Mouse (Mus musculus): Measurements from ENCODE around the gene Cemip.

Gene Cemip

DNA sequence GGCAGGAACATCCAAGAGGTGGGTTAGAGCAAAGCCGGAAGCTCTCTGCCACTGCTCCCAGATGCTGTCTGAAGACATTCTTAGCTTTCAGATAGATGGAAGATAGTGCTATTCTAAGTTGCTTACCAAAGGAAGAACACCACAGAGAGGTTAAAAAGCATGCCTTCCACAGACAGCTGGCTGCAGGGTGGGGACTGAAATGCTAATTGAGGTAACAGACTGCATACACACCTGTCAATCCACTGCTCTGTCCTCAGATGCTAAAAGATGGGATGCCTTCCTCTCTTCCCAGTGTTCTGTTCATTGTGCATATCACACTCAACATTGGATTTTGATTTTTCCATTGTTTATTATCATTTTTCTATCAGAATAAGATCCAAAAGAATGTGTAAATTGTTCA, 11.8 kb upstream of the Cemip start:
- in situ Hi-C loops (cut with MboI; ENCODE audit: low sequenced_read_pairs) = no loop called here

DNA sequence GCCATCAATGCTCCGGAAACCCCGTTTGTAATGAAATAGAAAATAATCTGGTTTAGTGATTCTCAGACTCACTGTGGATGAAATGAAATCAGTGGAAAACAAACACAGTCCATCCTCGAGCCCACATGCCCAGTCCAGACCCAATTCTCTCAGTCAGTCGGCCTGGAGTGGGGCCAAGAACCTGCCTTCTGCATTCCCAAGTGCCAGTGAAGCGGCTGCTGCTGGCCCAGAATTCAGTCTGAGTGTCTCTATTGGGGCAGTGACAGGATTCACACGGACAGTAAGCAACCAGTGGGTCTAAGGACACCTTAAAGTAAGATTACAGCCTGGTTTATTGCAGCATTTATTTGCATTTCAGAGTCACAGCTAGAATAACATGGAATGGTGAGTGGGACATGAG, 10.2 kb upstream of the Cemip start:
- in situ Hi-C loops (cut with MboI; ENCODE audit: low sequenced_read_pairs) = no loop called here

DNA sequence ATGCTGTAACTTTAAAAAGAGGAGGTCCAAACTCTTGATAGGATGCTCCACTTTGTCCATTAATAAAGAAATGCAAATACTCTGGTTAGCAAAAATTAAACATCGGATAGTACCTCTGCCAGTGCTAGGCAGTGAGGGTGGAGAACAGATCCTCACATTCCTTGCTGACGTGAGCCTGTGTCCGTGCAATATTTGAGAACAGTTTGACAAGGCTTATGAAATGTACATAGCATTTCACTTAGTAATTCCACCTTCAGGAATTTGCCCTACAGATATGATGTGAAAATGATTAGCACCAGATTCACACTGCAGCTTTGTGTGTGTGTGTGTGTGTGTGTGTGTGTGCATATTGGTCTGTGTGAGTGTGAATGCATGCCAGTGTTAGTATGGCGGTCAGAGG, 4.5 kb upstream of the Cemip start:
- in situ Hi-C loops (cut with MboI; ENCODE audit: low sequenced_read_pairs) = no loop called here

DNA sequence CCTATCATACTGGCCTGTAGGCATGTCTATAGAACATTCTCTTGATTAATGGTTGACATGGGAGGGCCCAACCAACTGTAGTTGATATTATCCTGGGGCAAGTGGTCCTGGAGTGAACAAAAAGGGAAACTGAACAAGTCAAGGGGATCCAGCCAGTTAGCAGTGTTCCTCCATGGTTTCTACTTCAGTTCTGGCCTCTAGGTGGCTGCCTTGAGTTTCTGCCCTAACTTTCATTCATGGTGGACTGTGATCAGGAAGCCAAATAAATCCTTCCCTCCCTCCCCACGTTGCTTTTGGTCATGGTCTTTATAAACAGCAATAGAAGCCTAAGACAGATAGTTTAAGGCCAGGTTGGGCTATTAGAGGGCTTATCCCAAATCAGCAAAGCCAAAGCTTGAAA, 3.5 kb upstream of the Cemip start:
- in situ Hi-C loops (cut with MboI; ENCODE audit: low sequenced_read_pairs) = loop anchor here (5.0 kb wide), 1 partner anchor 188 kb away; no protein-coding TSS in a partner anchor

DNA sequence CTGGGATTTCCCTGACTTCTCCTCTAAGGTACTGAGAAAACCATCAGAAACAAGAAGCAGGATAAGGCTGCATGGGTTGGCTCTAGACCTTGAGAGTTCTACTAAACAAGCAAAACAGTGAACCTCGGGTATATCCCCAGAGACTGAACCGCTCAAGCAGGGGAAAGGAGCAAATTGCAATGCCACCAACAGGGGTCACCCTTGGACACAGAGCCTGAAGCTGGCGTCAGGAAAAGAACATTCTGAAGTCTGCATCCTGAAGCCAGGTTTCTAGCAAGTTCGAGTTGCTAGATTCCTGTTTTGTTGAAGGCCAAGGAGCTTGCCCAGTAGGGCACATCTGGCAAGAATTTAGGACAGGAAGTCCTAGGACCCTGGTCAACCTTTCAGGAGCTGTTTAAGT, 2.7 kb upstream of the Cemip start:
- in situ Hi-C loops (cut with MboI; ENCODE audit: low sequenced_read_pairs) = loop anchor here (5.0 kb wide), 1 partner anchor 188 kb away; no protein-coding TSS in a partner anchor

DNA sequence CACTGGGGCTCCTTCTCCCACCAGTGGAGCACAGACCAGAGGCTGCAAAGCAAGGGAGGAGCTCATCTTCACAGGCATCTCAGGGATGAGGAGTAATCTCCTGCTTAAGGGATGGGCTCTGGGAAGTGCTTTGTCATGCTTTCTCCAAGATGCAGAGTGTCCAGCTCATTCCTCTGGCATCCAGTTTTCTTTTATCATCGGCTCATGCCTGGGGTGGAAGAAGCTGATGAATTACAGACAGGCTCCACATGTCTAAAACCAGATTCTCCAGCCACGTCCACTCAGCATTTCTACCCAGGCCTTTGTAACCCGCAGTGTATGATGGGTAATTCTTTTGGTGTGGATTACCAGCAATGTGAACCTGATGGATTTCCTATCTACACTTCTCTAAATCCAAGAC, 1.9 kb upstream of the Cemip start:
- in situ Hi-C loops (cut with MboI; ENCODE audit: low sequenced_read_pairs) = loop anchor here (5.0 kb wide), 1 partner anchor 189 kb away; no protein-coding TSS in a partner anchor

DNA sequence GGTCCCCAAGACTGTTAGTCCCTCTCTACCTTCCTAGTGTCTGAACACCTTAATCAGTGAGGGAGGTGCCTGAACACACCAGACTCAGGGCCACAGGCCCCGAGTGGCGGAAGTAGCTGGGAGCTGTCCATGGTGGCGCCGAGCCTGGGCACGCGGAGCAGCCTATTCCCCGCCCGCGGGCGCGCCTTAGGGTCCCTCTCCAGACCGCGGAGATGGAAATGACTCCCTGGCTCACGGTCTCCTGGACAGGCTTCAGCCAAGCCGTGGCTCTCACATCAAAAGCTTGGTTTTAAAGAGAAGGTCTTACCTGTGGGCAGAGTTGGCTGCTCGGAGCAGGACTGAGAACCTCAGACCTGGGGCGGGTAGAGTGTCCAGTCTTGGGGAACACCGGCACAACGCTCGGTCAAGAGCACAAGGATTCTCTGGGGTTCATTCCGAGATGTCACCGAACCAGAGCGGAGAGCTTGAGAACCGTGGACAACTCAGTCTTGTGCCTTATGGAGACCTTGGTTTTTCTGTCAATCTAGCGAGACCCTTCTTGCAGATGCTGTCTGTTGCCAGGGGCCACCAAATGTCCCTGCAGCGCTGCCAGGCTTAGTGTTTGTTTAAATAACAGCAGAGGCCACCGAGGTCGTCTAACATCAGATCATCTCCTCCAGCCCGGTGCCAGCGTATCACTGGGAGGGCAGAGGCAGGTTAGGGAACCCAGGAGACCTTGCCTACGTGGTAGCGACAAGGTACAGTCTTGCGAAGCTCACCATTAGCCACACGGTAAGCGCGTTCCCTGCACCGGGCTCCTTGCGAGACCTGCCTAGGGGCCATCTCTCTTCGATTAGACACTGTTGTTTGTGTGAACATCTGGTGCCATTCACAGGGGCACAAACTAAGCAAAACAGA, 1.0 kb downstream of the Cemip start:
- in situ Hi-C loops (cut with MboI; ENCODE audit: low sequenced_read_pairs) = loop anchor here (5.0 kb wide), 1 partner anchor 192 kb away; no protein-coding TSS in a partner anchor

DNA sequence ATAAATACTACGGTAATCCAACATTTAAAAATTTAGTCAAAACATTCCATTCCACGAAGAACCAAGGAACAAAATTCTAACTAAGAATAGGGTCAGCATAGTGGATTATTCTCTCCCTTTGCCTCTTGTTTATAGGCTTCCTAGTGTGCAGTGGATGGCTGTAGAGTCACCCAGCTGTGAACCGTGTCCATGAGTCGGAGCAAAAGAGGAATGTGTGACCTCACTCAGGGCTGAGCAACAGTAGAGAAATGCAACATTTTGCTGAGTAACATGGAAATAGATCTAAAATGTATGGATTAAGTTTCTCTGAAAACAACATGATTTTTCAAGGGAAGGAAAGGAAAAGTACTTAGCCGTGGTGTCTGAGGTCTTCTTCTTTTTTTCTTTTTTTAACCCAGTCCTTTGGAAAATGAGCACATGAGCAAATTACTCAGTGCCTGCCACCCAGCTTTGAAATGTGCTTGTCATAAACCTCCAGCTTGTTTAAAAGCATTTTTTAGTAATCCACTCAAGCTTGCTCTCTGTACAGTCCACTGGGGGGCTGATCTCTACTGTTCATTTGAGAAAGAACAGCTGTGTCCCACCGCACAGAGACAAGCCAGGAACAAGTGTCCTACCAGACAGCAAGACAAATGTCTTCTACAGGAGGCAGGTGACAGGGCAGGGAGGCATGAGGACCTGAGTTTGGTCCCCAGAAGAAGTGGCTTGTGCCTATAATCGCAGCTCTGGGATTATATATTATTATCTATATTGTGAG, 8.9 kb downstream of the Cemip start:
- in situ Hi-C loops (cut with MboI; ENCODE audit: low sequenced_read_pairs) = no loop called here

DNA sequence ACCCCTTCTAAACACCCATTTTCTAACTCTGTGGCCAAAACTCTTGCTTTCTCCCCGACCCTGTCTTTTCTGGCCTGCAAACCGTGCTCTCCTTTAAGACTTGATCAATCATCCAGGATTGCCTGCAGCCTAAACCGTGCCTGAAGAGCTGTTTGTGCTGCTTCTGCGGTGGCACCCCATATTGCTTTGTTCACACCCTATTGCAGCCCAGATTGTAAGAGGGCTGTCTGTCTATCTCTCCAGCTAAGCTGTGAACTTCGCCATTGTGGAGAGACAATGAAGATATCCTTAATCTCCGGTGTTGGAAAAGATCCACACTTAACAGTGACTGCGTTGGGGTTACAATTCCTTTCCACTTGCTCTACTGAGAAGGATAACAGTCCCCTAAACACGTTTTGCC, 12.0 kb downstream of the Cemip start:
- in situ Hi-C loops (cut with MboI; ENCODE audit: low sequenced_read_pairs) = no loop called here

DNA sequence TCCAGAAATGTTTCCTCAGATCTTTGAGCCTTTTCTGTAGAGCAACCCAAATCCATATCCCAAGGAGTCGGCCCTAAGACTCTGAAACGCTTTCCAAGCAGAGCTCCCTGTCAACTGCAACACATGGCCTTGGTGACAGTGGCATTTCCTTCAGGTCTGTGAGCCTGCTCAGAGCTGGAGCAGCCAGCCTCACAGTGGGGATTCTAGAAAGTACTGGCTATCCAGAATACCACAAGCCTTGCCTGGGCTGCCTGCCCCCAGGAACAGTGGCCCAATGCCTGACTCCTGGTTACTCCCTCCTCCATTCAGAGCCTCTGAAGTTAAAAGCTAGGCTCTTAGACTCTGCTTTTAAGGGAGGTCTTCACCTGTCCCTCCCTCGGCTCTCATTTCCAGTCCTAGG, 12.4 kb downstream of the Cemip start:
- in situ Hi-C loops (cut with MboI; ENCODE audit: low sequenced_read_pairs) = no loop called here

DNA sequence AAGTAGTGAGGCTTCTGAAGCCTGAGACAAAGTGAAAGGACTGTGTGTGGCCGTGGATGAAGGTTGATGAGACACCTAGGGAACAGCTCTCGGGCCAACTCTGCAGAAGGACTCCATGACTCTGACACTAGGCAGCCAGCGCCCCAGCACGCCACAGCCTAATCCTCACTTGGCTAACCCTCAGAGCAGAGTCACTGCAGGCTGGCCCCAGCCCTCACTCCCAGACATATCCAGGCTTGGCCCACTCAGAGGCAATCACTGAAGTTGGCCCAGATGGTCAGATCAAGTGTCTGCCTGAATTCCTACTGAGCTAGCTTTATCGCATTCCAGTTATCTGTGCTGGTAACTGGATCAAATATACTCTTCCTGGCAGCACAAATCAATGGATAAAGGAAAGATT, 17.4 kb downstream of the Cemip start:
- in situ Hi-C loops (cut with MboI; ENCODE audit: low sequenced_read_pairs) = no loop called here

DNA sequence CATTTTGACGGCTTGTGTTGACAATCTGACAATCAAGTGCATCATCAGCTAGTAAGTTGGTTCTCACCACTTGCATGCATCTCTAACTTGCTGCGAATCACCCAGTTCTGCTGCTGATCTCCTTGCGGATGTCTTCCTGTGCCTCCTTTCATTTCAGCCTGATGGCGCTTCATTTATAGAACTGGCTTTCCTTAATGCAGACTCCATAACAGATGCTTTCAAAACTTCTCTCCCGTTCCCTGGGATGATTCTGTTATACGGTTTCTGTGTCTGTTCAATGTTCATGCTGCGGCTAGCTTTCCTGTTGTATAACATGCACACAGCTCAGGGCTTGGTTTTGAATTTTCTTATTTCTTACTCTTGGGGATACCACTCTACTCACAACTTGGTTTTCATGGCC, 26.5 kb downstream of the Cemip start:
- in situ Hi-C loops (cut with MboI; ENCODE audit: low sequenced_read_pairs) = no loop called here

DNA sequence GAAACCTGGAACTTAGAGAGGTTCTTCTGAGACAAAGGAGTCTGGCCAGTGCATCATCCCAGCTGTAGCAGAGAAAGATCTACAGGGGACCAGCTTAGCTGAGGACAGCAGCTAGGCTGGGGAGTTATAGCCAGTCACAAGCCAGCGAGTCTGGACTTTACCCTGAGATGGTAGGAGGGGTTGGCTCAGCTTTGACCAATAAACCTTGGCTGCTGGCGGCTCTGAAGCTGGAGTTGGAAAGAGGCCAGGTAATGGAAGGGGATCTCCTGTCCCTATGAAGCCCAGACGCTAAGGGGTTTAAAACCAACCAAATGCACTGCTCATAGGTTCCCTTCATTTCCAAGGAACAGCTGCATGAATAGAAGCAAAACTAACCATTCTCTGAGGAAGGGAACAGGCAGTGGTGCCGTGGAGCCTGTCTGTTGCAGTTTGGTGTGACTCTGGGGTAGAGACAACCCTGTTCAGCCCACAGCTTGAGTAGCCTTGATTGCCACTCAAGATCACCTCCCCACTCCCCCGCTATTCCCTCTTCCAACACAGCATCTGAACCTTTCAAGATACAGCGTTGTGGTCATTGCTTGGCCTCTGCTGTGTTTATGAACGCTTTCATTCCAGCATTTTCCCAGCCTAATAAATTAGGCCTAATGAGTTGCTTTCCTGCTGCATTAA, 30.2 kb downstream of the Cemip start:
- in situ Hi-C loops (cut with MboI; ENCODE audit: low sequenced_read_pairs) = no loop called here

DNA sequence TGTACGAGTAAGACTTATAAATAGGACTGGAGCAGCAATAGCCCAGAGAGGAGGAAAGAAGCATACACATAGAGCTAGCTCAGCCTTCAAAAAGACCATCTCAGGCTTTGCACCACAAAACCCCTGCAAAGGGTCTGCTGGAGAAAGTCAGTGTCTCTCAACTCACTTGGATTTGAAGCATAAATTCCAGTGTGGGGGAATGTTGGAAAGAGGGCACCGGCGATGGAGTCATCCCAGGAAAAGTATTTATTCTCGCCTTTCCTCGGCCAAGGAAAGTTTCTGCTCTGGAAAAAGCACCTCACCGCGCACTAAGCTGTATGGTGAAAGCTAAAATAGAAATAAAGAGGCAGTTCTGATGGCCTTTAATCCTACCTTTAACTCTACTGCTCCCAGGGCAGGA, 32.4 kb downstream of the Cemip start:
- in situ Hi-C loops (cut with MboI; ENCODE audit: low sequenced_read_pairs) = no loop called here

DNA sequence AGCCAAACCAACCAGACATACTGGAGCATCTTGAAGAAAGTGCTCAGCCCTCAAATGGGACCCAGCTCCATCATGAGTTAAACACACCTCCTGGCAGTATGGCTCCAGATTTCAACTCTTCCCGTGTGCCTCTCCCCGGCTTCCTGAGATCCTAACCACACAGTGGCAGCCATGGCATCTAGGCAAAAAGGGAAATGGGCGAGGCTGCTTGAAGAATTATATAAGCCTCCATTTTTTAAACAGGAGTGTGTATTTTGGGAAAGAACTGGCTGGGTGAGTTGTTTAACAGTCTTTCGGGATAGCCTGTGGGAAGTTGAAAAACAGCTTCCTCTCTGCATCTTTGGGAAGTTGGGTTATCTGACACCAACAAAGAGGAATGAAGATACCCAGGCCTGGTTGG, 34.9 kb downstream of the Cemip start:
- in situ Hi-C loops (cut with MboI; ENCODE audit: low sequenced_read_pairs) = no loop called here

DNA sequence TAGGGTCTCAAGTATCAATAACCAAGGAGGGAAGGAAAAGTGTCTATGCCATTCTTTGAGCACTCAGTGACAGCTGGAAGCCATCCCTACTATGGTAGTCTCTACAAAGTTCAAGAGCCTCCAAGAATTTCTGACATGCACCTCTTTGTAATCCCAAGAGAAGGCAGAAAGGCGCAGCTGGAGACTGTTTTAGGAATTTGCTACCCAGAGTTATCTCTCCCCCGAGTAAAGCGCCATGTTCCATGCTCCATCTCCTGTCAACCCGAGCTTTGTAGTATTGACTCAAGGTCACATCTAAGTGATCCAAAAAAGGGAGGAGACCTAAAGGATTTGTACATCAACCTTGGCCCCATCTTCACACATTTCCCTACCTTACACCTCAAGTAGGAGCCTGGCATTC, 40.8 kb downstream of the Cemip start:
- in situ Hi-C loops (cut with MboI; ENCODE audit: low sequenced_read_pairs) = no loop called here

DNA sequence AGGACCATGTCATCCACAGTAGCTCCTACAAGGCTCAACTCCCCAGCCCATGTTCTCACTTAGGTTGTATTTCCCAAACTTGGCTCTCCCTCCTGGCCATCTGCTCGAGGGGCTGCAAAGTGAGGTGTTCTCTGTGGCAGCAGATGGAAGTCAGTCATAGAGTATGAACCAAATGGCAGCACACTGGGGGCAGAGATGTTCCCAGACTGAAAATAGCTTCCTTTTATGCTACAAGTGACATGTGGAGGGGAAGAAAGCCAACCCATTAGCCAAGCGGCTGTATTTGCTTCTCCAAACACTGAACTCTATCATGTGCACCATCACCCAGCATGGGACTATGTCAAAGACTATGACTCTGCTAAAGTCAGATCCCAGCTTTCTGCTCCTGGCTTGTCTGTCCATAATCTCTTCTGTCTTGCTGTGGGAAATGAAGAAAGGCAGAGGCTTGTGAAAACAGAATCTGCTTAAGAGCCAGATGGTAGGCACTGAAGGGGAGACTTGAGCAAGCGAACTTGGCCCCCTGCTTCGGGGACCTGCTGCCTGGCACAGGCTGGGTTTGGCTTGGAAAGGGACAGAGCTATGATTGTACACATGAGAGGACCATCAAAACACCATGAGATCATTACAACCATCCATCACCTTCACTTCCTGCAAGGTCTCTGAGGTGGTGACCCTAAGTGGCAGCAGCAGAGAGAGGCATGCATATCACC, 41.6 kb downstream of the Cemip start:
- in situ Hi-C loops (cut with MboI; ENCODE audit: low sequenced_read_pairs) = no loop called here

DNA sequence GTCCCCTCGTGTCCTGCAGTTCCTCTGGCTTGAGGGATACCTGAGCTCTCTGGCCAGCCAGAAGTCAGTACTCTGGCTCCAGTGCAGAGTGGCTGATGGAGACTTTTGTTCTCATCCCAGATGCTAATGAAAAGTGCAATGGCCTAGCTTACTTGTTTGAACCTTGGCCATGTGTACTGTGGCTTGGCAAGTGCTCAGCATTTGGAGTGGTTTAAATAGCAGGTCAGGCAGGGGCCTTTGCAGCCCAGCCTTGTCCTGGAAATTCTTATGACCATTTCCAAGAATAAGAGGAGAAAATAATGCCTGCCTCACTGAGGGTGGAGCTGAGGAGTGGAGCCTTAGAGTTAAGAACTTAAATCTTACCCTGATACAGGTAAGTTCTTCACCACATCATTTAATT, 43.6 kb downstream of the Cemip start:
- in situ Hi-C loops (cut with MboI; ENCODE audit: low sequenced_read_pairs) = no loop called here

DNA sequence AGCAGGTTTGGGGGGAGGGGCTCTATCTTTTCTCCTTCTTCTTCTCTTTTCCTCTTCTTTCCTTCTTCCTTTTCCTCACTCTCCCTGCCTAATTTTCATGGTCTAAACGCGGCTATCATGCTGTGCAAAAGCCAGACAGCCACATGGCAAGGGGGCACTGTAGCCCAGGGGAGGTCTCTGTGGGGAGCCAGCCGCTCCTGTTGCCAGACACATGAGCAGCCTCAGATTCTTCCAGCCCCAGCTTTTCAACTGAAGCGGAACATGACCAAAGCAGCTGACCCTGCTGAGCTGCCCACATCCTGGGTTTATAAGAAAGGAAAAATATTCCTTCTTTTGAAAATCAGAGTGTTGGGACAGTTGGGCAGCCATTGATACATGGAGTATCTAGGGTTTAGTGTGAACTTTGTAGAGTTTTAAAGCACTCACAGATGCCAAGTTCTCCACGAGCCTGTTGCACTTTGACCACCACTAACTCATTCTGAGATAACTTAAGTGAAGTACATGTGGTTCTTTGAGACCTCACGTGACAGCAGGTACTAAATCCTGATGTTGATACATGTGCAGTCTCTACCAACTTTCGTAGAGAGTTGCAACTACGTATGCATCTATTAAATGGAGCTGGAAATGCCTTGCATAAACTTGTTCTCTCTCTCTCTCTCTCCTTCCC, 46.3 kb downstream of the Cemip start:
- in situ Hi-C loops (cut with MboI; ENCODE audit: low sequenced_read_pairs) = no loop called here

DNA sequence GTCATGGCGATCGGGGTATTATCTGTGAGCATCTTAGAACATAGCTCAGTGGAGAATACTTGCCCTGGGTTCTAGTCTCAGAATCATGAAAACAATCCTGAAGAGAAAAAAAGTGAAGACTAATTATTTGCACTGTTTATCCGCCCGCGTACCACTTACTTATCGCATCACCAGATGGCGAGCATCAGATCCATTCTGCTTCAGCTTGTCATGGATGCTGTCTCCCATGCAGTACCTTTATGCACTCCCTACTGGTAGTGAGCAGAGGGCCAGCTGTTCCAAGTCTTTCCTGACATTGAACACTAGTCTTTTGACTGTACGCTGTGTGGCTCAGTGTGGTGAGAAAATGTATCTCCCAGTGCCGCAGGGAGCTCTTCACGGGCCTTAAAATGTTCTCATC, 47.7 kb downstream of the Cemip start:
- in situ Hi-C loops (cut with MboI; ENCODE audit: low sequenced_read_pairs) = no loop called here
